Mouse (Mus musculus) brain, embryonic 14.5 days (tissue): ENCODE measurements at regions not wholly inside any gene's neighbourhood (a gene's known extent, or its start where the extent isn't known, plus 50 kb on each side); places are given as distances from the start of the nearest gene placed in this dataset.
A peak's percentile ranks its signal among the peaks of the same experiment; 100 is the strongest.

ENCODE experiments used
- DNase-seq: peaks from one replicate; pipeline ENCODE4 v3.0.0-alpha.2; 2011; ENCODE audit warnings: low read depth
- CTCF ChIP-seq: fragments of 200-500 bp; IDR thresholded peaks from 2 replicates; pipeline ENCODE4 v1.5.1; 2012; ENCODE audit warnings: inconsistent platforms, mild to moderate bottlenecking, moderate library complexity, borderline replicate concordance; ENCODE audit not compliant: insufficient read depth, insufficient read length; ENCODE audit errors: extremely low read depth
- POLR2A ChIP-seq: fragments of 200-500 bp; IDR thresholded peaks from 2 replicates; pipeline ENCODE4 v1.6.1; 2012; ENCODE audit warnings: mild to moderate bottlenecking, inconsistent platforms, borderline replicate concordance; ENCODE audit not compliant: poor library complexity, insufficient read depth, insufficient read length, severe bottlenecking; ENCODE audit errors: extremely low read depth

DNA sequence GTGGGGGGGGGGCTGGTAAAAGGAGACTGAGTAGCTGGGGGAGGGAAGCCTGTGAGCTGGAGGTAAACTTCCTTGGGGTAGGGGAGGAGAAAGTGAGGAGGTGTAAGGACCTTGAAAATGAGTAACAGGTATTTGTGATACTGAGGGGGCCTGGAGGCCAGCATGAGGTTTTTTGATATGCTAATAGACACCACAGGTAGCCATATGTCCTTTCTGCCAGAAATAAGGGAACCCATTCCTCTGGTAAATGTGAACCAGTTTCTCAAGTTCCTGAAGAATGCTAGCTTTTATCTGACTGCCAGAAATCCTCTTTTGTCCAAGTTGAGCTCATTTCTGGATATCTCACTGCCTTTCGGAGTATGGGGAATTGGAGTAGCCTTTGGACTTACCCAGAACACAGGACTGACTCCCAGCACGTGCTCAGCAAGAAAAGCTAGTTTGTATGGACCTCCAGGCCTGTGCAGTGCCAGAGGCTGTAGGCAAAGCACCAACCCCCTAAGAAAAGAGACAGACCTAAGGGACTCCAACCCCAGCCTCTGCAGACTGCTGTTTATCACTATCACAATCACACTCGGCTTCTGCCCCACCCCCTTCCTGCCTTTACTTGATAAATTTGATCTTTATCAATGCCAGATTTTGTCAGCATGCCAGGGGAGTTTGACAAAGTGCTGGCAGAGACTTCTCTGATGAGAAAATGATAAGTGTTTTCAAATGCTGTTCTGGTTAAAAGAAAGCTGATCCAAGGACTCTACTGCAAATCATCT is 552.0 kb upstream of the Intu start:
- DNase-seq = peak; percentile 11
- TF ChIP-seq POLR2A = no peak

DNA sequence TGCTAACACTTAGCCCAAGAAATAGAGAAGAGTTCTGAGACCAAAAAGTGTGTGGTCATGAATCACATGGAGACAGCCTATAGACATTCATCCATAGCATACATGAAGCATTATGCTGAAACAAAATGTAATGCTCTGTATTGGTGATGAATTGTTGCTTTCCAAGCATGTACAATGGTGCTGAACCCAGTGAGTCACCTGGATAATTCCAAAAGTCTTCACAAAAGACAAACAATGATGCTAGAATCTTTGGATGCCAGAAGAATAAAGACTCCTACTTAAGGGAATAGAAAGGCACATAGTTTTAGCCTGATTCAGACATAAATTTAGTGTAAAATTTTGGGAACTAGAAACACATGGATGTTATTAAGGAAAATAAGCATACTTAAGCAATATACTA is 548.4 kb upstream of the Intu start:
- TF ChIP-seq POLR2A (no peak), CTCF (no peak)
- DNase-seq = no peak

DNA sequence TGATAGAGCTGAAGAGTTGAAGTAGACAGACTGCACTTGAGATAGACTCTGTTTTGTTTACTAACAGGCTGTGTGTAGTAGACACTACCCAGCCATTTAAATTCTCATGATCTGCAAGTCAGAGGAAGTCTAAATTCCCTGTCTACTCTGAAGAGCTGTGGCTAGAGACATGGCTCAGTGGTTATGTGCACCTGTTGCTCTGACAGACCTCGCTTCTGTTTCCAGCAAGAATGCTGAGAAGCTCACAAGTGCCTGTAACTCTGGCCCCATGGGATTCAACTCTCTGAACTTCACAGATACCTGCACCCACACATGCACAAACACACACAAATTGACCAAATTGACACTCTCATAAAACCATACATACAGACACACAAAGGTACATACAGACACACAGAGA is 543.4 kb upstream of the Intu start:
- TF ChIP-seq CTCF = no peak
- TF ChIP-seq POLR2A = no peak
- no peak for DNase-seq

GRCm38 (mm10) chr3:39998628-39999027 is 532.5 kb upstream of the Intu start:
- DNase-seq = peak; percentile 82
- TF ChIP-seq CTCF (peak; percentile 69; the same call in 1 of the 2 replicates), POLR2A (no peak)

DNA sequence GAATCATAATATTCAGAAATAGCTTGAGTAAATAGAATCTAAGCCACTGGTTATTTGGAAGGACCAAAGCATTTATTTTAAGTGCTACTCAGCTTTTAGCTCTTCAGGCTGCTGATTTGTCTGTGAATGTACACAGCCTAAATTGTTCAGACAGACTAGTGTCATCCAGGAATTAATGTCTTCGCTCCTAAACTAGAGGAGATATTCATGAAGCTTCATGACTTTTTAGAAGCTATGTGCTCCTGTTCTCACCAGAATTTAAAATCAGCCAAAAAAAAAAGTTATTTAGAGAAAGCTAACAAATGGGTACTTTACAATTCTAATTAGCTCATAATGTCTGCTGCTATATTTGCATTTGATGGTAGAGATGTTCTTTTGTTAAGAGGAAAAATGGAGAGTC is 531.2 kb upstream of the Intu start:
- TF ChIP-seq POLR2A (no peak), CTCF (no peak)
- peak; percentile 6 for DNase-seq

DNA sequence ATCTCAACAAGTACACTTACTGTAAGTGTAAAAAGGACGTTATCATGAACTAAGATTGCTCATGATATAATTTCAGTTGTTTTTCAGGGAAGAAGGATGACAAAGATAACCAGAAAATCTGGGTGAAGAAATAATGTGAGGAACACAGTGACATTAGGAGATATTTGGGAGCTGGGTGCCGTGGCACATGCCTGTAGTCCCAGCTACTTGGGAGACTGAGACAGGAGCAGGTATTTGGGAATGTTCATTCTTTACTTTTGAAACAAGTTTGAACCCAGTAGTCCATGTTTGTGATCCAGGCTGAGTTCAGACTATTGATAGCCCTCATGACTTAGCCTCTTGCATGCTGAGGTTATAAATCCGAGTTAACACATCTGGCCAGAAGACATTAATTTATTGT is 528.2 kb upstream of the Intu start:
- DNase-seq = no peak
- TF ChIP-seq POLR2A = no peak
- no peak for TF ChIP-seq CTCF

- peak; percentile 9 for DNase-seq
- TF ChIP-seq POLR2A (no peak), CTCF (no peak)
Observed at GRCm38 (mm10) chr3:40010051-40010450, 521.0 kb upstream of the Intu start.

GRCm38 (mm10) chr3:40021682-40022081 is 509.4 kb upstream of the Intu start:
- TF ChIP-seq POLR2A (no peak), CTCF (no peak)
- DNase-seq = peak; percentile 28

- TF ChIP-seq CTCF (no peak), POLR2A (no peak)
- DNase-seq = no peak
Observed at GRCm38 (mm10) chr3:40027713-40028112, 503.4 kb upstream of the Intu start.

DNA sequence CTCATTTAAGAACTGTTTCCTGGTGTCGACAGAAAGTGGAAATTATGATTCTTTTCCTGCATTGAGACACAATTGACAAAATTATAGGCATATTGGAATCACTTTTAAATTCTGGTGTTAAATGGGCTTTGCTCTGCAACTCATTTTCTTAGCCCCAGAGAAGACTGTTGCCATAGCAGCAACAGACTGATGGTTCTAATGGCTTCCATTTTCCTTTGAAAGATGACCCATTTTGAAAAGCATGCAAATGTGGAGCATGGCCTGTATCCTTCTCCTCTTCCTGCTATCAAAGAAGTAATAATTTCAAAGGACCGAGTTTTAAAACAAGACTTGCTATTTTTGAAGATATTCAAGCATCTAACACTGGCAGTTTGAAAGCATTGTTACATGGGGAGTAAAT is 494.9 kb upstream of the Intu start:
- TF ChIP-seq CTCF = no peak
- no peak for TF ChIP-seq POLR2A
- DNase-seq = peak; percentile 68

DNA sequence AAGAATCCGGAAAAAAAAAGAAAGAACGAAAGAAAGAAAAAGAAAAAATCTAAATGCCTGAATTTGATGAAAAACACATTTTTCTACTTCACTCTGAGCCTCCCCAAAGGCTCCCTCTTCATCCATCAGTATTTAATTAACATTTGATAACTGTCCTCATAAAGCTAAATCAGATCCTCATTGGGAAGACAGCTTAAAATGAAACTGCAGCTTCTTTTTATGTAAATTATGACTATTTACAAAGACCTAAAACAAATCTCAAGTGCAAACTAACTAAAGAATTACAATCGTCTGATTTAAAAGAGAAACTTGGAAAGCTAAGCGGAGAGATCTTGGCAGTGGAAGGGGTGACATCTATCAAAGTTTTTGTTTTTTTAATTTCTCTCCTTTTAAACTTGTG is 481.4 kb upstream of the Intu start:
- no peak for TF ChIP-seq POLR2A
- TF ChIP-seq CTCF = no peak

GRCm38 (mm10) chr3:40058281-40058680 is 472.8 kb upstream of the Intu start:
- DNase-seq = no peak
- TF ChIP-seq CTCF (no peak), POLR2A (no peak)

More for the DNA sequence above, 481.4 kb upstream of the Intu start:
- no peak for DNase-seq
